Mouse (Mus musculus): ENCODE data around the gene Dnajb4. TPM values are rescaled to one million over a fixed set of nuclear protein-coding genes. Genes with fewer than 3 reads are reported as not detected.

Gene Dnajb4
- total RNA-seq, 1 experiment, result 8.6 TPM

GRCm38 (mm10) chr3:152192238-152192931 lies 17.7 kb downstream of the Dnajb4 start:
- no peak overlapping the region for H3K9ac ChIP-seq (ENCODE audit: insufficient read depth, low read depth, low read length, poor library complexity, severe bottlenecking)
- no peak for DNase-seq (ENCODE audit: low read depth, low spot score)
- in situ Hi-C loops (cut with MboI; ENCODE audit: low sequenced_read_pairs in 2 of 2, unreplicated experiment in 2 of 2), result no loop called here
- H3K9me3 ChIP-seq (ENCODE audit: control insufficient read depth, insufficient read depth, low read depth, low read length), result no peaks in the 10 kb centered on the region
- TF ChIP-seq MAFK (IDR thresholded peaks at IDR 0.05; ENCODE audit: insufficient read depth, low read depth, low read length) (no peak), ZNF384 (IDR thresholded peaks at IDR 0.05; ENCODE audit: low read depth, low read length) (no peak), CHD2 (IDR thresholded peaks at IDR 0.05; ENCODE audit: low read depth, low read length) (no peak)
- H3K27ac ChIP-seq (ENCODE audit: insufficient read depth, low read depth, low read length, poor library complexity, severe bottlenecking), result no peak overlapping the region
- no peaks in the 10 kb centered on the region; a peak in 1 of 4 replicates for H3K4me1 ChIP-seq (ENCODE audit: control insufficient read depth in 2 of 2, insufficient read depth in 2 of 2, low read length in 2 of 2, poor library complexity in 1 of 2)
- no peak overlapping the region for H3K4me3 ChIP-seq (ENCODE audit: insufficient read depth in 1 of 2, low read depth in 1 of 2, low read length in 2 of 2, poor library complexity in 1 of 2, severe bottlenecking in 1 of 2)
- no peaks in the 10 kb centered on the region for H3K36me3 ChIP-seq (ENCODE audit: control insufficient read depth, insufficient read depth, low read length, poor library complexity, severe bottlenecking)

GRCm38 (mm10) chr3:152191791-152192237 lies 18.3 kb downstream of the Dnajb4 start:
- DNase-seq (ENCODE audit: low read depth, low spot score), result no peak
- TF ChIP-seq ZNF384 (IDR thresholded peaks at IDR 0.05; ENCODE audit: low read depth, low read length) (no peak), ZC3H11A (IDR thresholded peaks at IDR 0.05; ENCODE audit: borderline replicate concordance, low read depth, low read length) (no peak), MAFK (IDR thresholded peaks at IDR 0.05; ENCODE audit: insufficient read depth, low read depth, low read length) (no peak), CHD2 (IDR thresholded peaks at IDR 0.05; ENCODE audit: low read depth, low read length) (no peak), HCFC1 (IDR thresholded peaks at IDR 0.05; ENCODE audit: borderline replicate concordance, insufficient read depth, low read length) (no peak)
- Histone ChIP-seq H3K9me3 (ENCODE audit: control insufficient read depth, insufficient read depth, low read depth, low read length) (no peaks in the 10 kb centered on the region), H3K27ac (ENCODE audit: insufficient read depth, low read depth, low read length, poor library complexity, severe bottlenecking) (no peak overlapping the region), H3K4me1 (ENCODE audit: control insufficient read depth in 2 of 2, insufficient read depth in 2 of 2, low read length in 2 of 2, poor library complexity in 1 of 2) (no peaks in the 10 kb centered on the region), H3K4me3 (ENCODE audit: insufficient read depth in 1 of 2, low read depth in 1 of 2, low read length in 2 of 2, poor library complexity in 1 of 2, severe bottlenecking in 1 of 2) (no peak overlapping the region), H3K9ac (ENCODE audit: insufficient read depth, low read depth, low read length, poor library complexity, severe bottlenecking) (no peak overlapping the region), H3K36me3 (ENCODE audit: control insufficient read depth, insufficient read depth, low read length, poor library complexity, severe bottlenecking) (no peaks in the 10 kb centered on the region)
- in situ Hi-C loops (cut with MboI; ENCODE audit: low sequenced_read_pairs in 2 of 2, unreplicated experiment in 2 of 2), result no loop called here

- no peaks in the 10 kb centered on the region for H3K4me1 ChIP-seq (ENCODE audit: control insufficient read depth in 2 of 2, insufficient read depth in 2 of 2, low read length in 2 of 2, poor library complexity in 1 of 2)
- no peak for DNase-seq (ENCODE audit: low read depth, low spot score)
- no peak overlapping the region for H3K27ac ChIP-seq (ENCODE audit: insufficient read depth, low read depth, low read length, poor library complexity, severe bottlenecking)
- no peaks in the 10 kb centered on the region for H3K36me3 ChIP-seq (ENCODE audit: control insufficient read depth, insufficient read depth, low read length, poor library complexity, severe bottlenecking)
- H3K9me3 ChIP-seq (ENCODE audit: control insufficient read depth, insufficient read depth, low read depth, low read length), result no peaks in the 10 kb centered on the region
- in situ Hi-C loops (cut with MboI; ENCODE audit: low sequenced_read_pairs in 2 of 2, unreplicated experiment in 2 of 2), result no loop called here
- TF ChIP-seq ZNF384 (IDR thresholded peaks at IDR 0.05; ENCODE audit: low read depth, low read length), result no peak
- TF ChIP-seq HCFC1 (IDR thresholded peaks at IDR 0.05; ENCODE audit: borderline replicate concordance, insufficient read depth, low read length), result no peak
- TF ChIP-seq ZC3H11A (IDR thresholded peaks at IDR 0.05; ENCODE audit: borderline replicate concordance, low read depth, low read length), result no peak
- TF ChIP-seq MAFK (IDR thresholded peaks at IDR 0.05; ENCODE audit: insufficient read depth, low read depth, low read length), result no peak
- TF ChIP-seq CHD2 (IDR thresholded peaks at IDR 0.05; ENCODE audit: low read depth, low read length), result no peak
- H3K9ac ChIP-seq (ENCODE audit: insufficient read depth, low read depth, low read length, poor library complexity, severe bottlenecking), result no peak overlapping the region
- no peak overlapping the region for H3K4me3 ChIP-seq (ENCODE audit: insufficient read depth in 1 of 2, low read depth in 1 of 2, low read length in 2 of 2, poor library complexity in 1 of 2, severe bottlenecking in 1 of 2)
Observed at GRCm38 (mm10) chr3:152190679-152191477, 19.2 kb downstream of the Dnajb4 start.

GRCm38 (mm10) chr3:152189306-152189705 lies 20.8 kb downstream of the Dnajb4 start:
- no peak overlapping the region for H3K27ac ChIP-seq (ENCODE audit: insufficient read depth, low read depth, low read length, poor library complexity, severe bottlenecking)
- H3K9ac ChIP-seq (ENCODE audit: insufficient read depth, low read depth, low read length, poor library complexity, severe bottlenecking), result no peak overlapping the region
- H3K36me3 ChIP-seq (ENCODE audit: control insufficient read depth, insufficient read depth, low read length, poor library complexity, severe bottlenecking), result no peaks in the 10 kb centered on the region
- DNase-seq (ENCODE audit: low read depth, low spot score), result no peak
- TF ChIP-seq MAFK (IDR thresholded peaks at IDR 0.05; ENCODE audit: insufficient read depth, low read depth, low read length) (no peak), HCFC1 (IDR thresholded peaks at IDR 0.05; ENCODE audit: borderline replicate concordance, insufficient read depth, low read length) (no peak), ZNF384 (IDR thresholded peaks at IDR 0.05; ENCODE audit: low read depth, low read length) (no peak), ZC3H11A (IDR thresholded peaks at IDR 0.05; ENCODE audit: borderline replicate concordance, low read depth, low read length) (no peak), CHD2 (IDR thresholded peaks at IDR 0.05; ENCODE audit: low read depth, low read length) (no peak)
- no peaks in the 10 kb centered on the region for H3K9me3 ChIP-seq (ENCODE audit: control insufficient read depth, insufficient read depth, low read depth, low read length)
- in situ Hi-C loops (cut with MboI; ENCODE audit: low sequenced_read_pairs in 2 of 2, unreplicated experiment in 2 of 2), result no loop called here
- H3K4me3 ChIP-seq (ENCODE audit: insufficient read depth in 1 of 2, low read depth in 1 of 2, low read length in 2 of 2, poor library complexity in 1 of 2, severe bottlenecking in 1 of 2), result no peak overlapping the region
- no peaks in the 10 kb centered on the region for H3K4me1 ChIP-seq (ENCODE audit: control insufficient read depth in 2 of 2, insufficient read depth in 2 of 2, low read length in 2 of 2, poor library complexity in 1 of 2)

Measured in ES-E14 (cell line).